Mouse (Mus musculus) liver, embryonic 16.5 days (tissue): ENCODE measurements around the gene Cfap65. TPM values are rescaled to one million over a fixed set of nuclear protein-coding genes. Genes with fewer than 3 reads are reported as not detected.

Experiments
- ATAC-seq: fragments of 200-750 bp; cut with Nextera tagmentation; 2 replicates; pipeline ENCODE4 v1.8.0; 2017; ENCODE audit warnings: low read depth, mild to moderate bottlenecking, moderate number of reproducible peaks, moderate library complexity
- H3K27ac ChIP-seq: fragments of 300-500 bp; sonication (generic); 2 replicates; pipeline ENCODE4 v1.5.1; 2014; ENCODE audit warnings: mild to moderate bottlenecking, low read length
- H3K27me3 ChIP-seq: fragments of 300-500 bp; sonication (generic); 2 replicates; pipeline ENCODE4 v1.6.1; 2014; ENCODE audit warnings: low read depth, low read length, mixed read lengths; ENCODE audit not compliant: control insufficient read depth, insufficient read depth
- H3K36me3 ChIP-seq: fragments of 300-500 bp; sonication (generic); 2 replicates; pipeline ENCODE4 v1.6.1; 2014; ENCODE audit warnings: mild to moderate bottlenecking; ENCODE audit not compliant: control insufficient read depth, insufficient read depth
- H3K4me1 ChIP-seq: fragments of 300-500 bp; sonication (generic); 2 replicates; pipeline ENCODE4 v1.6.1; 2014; ENCODE audit warnings: low read depth, low read length, mixed read lengths; ENCODE audit not compliant: control insufficient read depth
- H3K4me2 ChIP-seq: fragments of 300-500 bp; sonication (generic); 2 replicates; pipeline ENCODE4 v1.6.1; 2014; ENCODE audit warnings: low read depth, low read length, mixed read lengths
- H3K4me3 ChIP-seq: fragments of 300-500 bp; sonication (generic); 2 replicates; pipeline ENCODE4 v1.5.1; 2014; ENCODE audit warnings: low read depth, mild to moderate bottlenecking, low read length
- H3K9ac ChIP-seq: fragments of 300-500 bp; sonication (generic); 2 replicates; pipeline ENCODE4 v1.6.1; 2014; ENCODE audit warnings: low read depth, low read length
- H3K9me3 ChIP-seq: fragments of 300-500 bp; sonication (generic); replicated peaks from 2 replicates; pipeline ENCODE4 v1.6.1; 2016; ENCODE audit warnings: low read length; ENCODE audit not compliant: control insufficient read depth
- WGBS: fragments of 180-500 bp; shearing (Covaris S2); extraction: QIAGEN DNeasy Blood & Tissue Kit; methylation state at CpG from one replicate; pipeline ENCODE4 v1.1.7; 2014; ENCODE audit not compliant: insufficient replicate concordance; 5-methylcytosine and 5-hydroxymethylcytosine counted together
- polyA plus RNA-seq: library from polyadenylated mRNA; unstranded; fragments of >200 nt; fragmentation: Nextera tagmentation; extraction: Ambion mirVana; gene quantifications from 2 replicates; pipeline ENCODE4 v1.2.1, GENCODE M21; 2015

Gene Cfap65
- polyA plus RNA-seq = not detected in 2 replicates

- Histone ChIP-seq H3K27me3 (no peaks in the 10 kb centered on the region), H3K4me2 (no peak within 1 kb of the TSS), H3K9ac (no peak within 1 kb of the TSS), H3K4me3 (no peak within 1 kb of the TSS), H3K4me1 (no peaks in the 10 kb centered on the region), H3K27ac (no peak within 1 kb of the TSS), H3K9me3 (no peaks in the 10 kb centered on the region), H3K36me3 (no peaks in the 10 kb centered on the region)
- WGBS = under 1% methylated on average over 18 of the region's 18 CpGs
- no peak for ATAC-seq
Measured at GRCm38 (mm10) chr1:74935402-74935801, at the start of gene Cfap65. Cfap65 (minus strand) TSS chr1:74935599.

- Histone ChIP-seq H3K4me1 (no peaks in the 10 kb centered on the region), H3K4me3 (no peak overlapping the region), H3K36me3 (no peaks in the 10 kb centered on the region), H3K9ac (no peak overlapping the region), H3K9me3 (no peaks in the 10 kb centered on the region), H3K27me3 (no peaks in the 10 kb centered on the region), H3K4me2 (no peak overlapping the region), H3K27ac (no peak overlapping the region)
- WGBS = 65% methylated on average over 8 of the region's 8 CpGs
- ATAC-seq = no peak
Measured at GRCm38 (mm10) chr1:74977001-74977400, 41.6 kb upstream of the Cfap65 start.

GRCm38 (mm10) chr1:74975936-74976335 is 40.5 kb upstream of the Cfap65 start:
- no peaks in the 10 kb centered on the region for H3K27me3 ChIP-seq
- H3K4me2 ChIP-seq = no peak overlapping the region
- no peaks in the 10 kb centered on the region for H3K4me1 ChIP-seq
- 57% methylated on average over 1 of the region's 1 CpGs for WGBS
- no peaks in the 10 kb centered on the region for H3K36me3 ChIP-seq
- H3K9me3 ChIP-seq = no peaks in the 10 kb centered on the region
- no peak overlapping the region for H3K4me3 ChIP-seq
- no peak overlapping the region for H3K27ac ChIP-seq
- no peak overlapping the region for H3K9ac ChIP-seq
- no peak for ATAC-seq

GRCm38 (mm10) chr1:74973590-74973989 is 38.2 kb upstream of the Cfap65 start:
- no peak overlapping the region for H3K27ac ChIP-seq
- ATAC-seq = no peak
- no peaks in the 10 kb centered on the region for H3K36me3 ChIP-seq
- WGBS = 58% methylated on average over 6 of the region's 6 CpGs
- H3K27me3 ChIP-seq = no peaks in the 10 kb centered on the region
- no peak overlapping the region for H3K4me3 ChIP-seq
- H3K4me1 ChIP-seq = peaks cover 2% of the 10 kb centered on the region; the same call in 1 of the 2 replicates
- H3K9ac ChIP-seq = no peak overlapping the region
- no peaks in the 10 kb centered on the region for H3K9me3 ChIP-seq
- H3K4me2 ChIP-seq = no peak overlapping the region

GRCm38 (mm10) chr1:74971353-74972050 is 36.1 kb upstream of the Cfap65 start:
- no peak overlapping the region for H3K4me3 ChIP-seq
- H3K36me3 ChIP-seq = no peaks in the 10 kb centered on the region
- 49% methylated on average over 4 of the region's 4 CpGs for WGBS
- H3K9ac ChIP-seq = no peak overlapping the region
- H3K9me3 ChIP-seq = no peaks in the 10 kb centered on the region
- H3K4me2 ChIP-seq = no peak overlapping the region
- peaks cover 2% of the 10 kb centered on the region; the same call in 1 of the 2 replicates for H3K4me1 ChIP-seq
- peak; percentile 87 for ATAC-seq
- peak overlapping the region; percentile 59 for H3K27ac ChIP-seq
- no peaks in the 10 kb centered on the region for H3K27me3 ChIP-seq

GRCm38 (mm10) chr1:74967962-74968580 is 32.7 kb upstream of the Cfap65 start:
- Histone ChIP-seq H3K4me3 (no peak overlapping the region), H3K9me3 (no peaks in the 10 kb centered on the region), H3K9ac (no peak overlapping the region), H3K36me3 (no peaks in the 10 kb centered on the region), H3K4me2 (no peak overlapping the region), H3K27ac (no peak overlapping the region), H3K4me1 (peaks cover 2% of the 10 kb centered on the region; the same call in 1 of the 2 replicates), H3K27me3 (no peaks in the 10 kb centered on the region)
- WGBS = 45% methylated on average over 8 of the region's 8 CpGs
- ATAC-seq = no peak

- WGBS = 17% methylated on average over 16 of the region's 16 CpGs
- Histone ChIP-seq H3K27me3 (no peaks in the 10 kb centered on the region), H3K9ac (no peak overlapping the region), H3K4me3 (no peak overlapping the region), H3K36me3 (no peaks in the 10 kb centered on the region), H3K27ac (no peak overlapping the region), H3K9me3 (no peaks in the 10 kb centered on the region), H3K4me2 (no peak overlapping the region), H3K4me1 (no peaks in the 10 kb centered on the region; the same call in none of the 2 replicates)
- ATAC-seq = no peak
Measured at GRCm38 (mm10) chr1:74964494-74965215, 29.3 kb upstream of the Cfap65 start.

GRCm38 (mm10) chr1:74962853-74963227 is 27.4 kb upstream of the Cfap65 start:
- 0 out of 2 replicates have a peak overlapping the region, but pooled peaks have one; percentile 1 for H3K27ac ChIP-seq
- WGBS = 61% methylated on average over 5 of the region's 5 CpGs
- H3K4me3 ChIP-seq = no peak overlapping the region
- no peak overlapping the region for H3K9ac ChIP-seq
- H3K4me1 ChIP-seq = no peaks in the 10 kb centered on the region; the same call in none of the 2 replicates
- H3K4me2 ChIP-seq = no peak overlapping the region
- no peaks in the 10 kb centered on the region for H3K36me3 ChIP-seq
- H3K9me3 ChIP-seq = no peaks in the 10 kb centered on the region
- no peaks in the 10 kb centered on the region for H3K27me3 ChIP-seq
- no peak for ATAC-seq
